Mouse (Mus musculus) kidney, embryonic 16.5 days (tissue): ENCODE measurements around the gene Nps. TPM values are rescaled to one million over a fixed set of nuclear protein-coding genes. Genes with fewer than 3 reads are reported as not detected.
"Not testable (repeated sequence)": the region's sequence is repeated elsewhere in the genome, so short reads cannot be mapped to it uniquely, and the experiment has no call there.

ENCODE experiments used
- ATAC-seq: fragments of 200-750 bp; cut with Nextera tagmentation; 2 replicates; pipeline ENCODE4 v1.8.0; 2017; ENCODE audit warnings: moderate TSS enrichment; ENCODE audit not compliant: low FRiP score, low TSS enrichment
- H3K27ac ChIP-seq: fragments of 300-500 bp; sonication (generic); 2 replicates; pipeline ENCODE4 v1.5.1; 2014; ENCODE audit warnings: low read length
- H3K27me3 ChIP-seq: fragments of 300-500 bp; sonication (generic); 2 replicates; pipeline ENCODE4 v1.6.1; 2014; ENCODE audit warnings: low read length, control low read depth, mixed read lengths; ENCODE audit not compliant: insufficient read depth
- H3K36me3 ChIP-seq: fragments of 300-500 bp; sonication (generic); 2 replicates; pipeline ENCODE4 v1.6.1; 2014; ENCODE audit warnings: low read length, control low read depth, mixed read lengths; ENCODE audit not compliant: insufficient read depth
- H3K4me1 ChIP-seq: fragments of 300-500 bp; sonication (generic); 2 replicates; pipeline ENCODE4 v1.6.1; 2014; ENCODE audit warnings: low read length, control low read depth, mixed read lengths; ENCODE audit not compliant: insufficient read depth
- H3K4me2 ChIP-seq: fragments of 300-500 bp; sonication (generic); replicated peaks from 2 replicates; pipeline ENCODE4 v1.6.1; 2014; ENCODE audit warnings: low read depth, low read length
- H3K4me3 ChIP-seq: fragments of 300-500 bp; sonication (generic); 2 replicates; pipeline ENCODE4 v1.5.1; 2014; ENCODE audit warnings: mild to moderate bottlenecking, low read length
- H3K9ac ChIP-seq: fragments of 300-500 bp; sonication (generic); replicated peaks from 2 replicates; pipeline ENCODE4 v1.6.1; 2014; ENCODE audit warnings: low read length
- H3K9me3 ChIP-seq: fragments of 300-500 bp; sonication (generic); 2 replicates; pipeline ENCODE4 v1.6.1; 2016; ENCODE audit warnings: low read length, control low read depth
- WGBS: fragments of 180-500 bp; shearing (Covaris S2); extraction: QIAGEN DNeasy Blood & Tissue Kit; methylation state at CpG from one replicate; pipeline ENCODE4 v1.1.7; 2014; 5-methylcytosine and 5-hydroxymethylcytosine counted together
- polyA plus RNA-seq: library from polyadenylated mRNA; unstranded; fragments of >200 nt; fragmentation: Nextera tagmentation; extraction: Ambion mirVana; gene quantifications from 2 replicates; pipeline ENCODE4 v1.2.1, GENCODE M21; 2015

Nps gene
- not detected in 2 replicates for polyA plus RNA-seq

DNA sequence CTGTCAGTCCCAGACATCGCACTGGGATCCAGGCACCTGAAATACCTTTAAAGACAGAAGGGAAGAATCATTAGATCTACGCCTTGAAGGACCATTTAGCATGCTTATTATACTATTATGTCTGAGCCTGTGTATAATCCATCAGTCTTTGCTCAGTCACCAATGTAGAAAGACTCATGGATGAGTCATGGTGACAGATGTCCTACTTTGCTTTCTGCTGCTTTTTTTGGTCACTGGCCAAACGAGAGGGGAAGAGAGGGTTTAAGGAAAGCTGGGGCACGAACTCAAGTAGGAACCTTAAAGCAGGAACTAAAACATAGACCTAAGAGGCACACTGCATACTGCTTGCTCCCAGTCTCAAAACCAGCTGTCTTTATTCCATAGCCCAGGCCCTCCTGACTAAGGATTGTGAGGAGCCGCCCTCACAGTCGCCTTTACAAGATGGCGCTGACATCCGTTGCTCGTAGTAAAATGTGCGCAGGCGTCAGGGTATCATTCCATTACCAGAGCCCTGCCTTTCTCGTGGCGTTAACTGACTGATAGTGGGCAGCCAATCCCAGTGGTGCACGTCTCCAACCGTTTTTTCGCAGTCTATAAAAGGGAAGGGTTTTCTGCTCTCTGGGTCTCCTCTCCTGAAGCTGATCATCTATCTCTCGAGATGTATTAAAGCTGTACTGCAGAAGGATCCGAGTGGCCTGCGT is at the start of gene Nps:
Nps (plus strand) TSS at position 651 of the 701 bp plus-strand sequence.
- H3K9me3 ChIP-seq, H3K4me3 ChIP-seq, H3K36me3 ChIP-seq, ATAC-seq, H3K4me2 ChIP-seq, H3K27me3 ChIP-seq, H3K27ac ChIP-seq, H3K4me1 ChIP-seq, H3K9ac ChIP-seq: not testable (repeated sequence)
- 91% methylated on average over 19 of the region's 19 CpGs for WGBS

DNA sequence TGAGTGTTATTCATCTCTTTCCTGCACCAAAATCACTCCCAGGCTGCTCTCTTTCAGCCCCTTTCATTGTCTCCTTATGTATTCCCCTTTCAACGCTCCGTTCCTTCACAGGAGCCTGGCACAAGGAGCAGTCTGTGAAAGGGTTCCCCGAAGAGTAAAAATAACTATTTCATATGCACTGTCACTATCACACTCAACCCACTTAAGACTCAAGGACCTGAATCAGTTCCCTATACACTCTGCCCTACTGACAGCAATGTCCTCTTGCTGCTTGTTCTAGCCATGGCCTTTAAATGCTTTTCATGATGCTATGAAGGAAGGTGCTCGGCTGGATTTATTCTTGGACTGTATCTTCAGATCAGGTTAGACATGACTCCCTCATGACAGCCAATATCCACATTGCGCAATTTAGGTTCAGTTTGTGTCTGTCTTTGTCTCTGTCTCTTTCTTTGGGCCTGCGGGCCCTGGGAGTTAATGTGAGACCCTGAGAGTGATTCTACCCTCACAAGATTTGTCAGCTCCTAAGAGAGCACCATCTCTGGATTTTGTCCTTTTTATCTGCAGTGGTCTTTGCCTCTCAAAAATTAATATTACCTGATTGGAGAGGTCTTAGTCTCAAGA is 49.4 kb upstream of the Nps start:
- Histone ChIP-seq H3K27me3 (no peaks in the 10 kb centered on the region), H3K36me3 (no peaks in the 10 kb centered on the region), H3K4me2 (no peak overlapping the region), H3K9ac (no peak overlapping the region), H3K27ac (no peak overlapping the region), H3K9me3 (no peaks in the 10 kb centered on the region), H3K4me3 (no peak overlapping the region), H3K4me1 (peaks cover 7% of the 10 kb centered on the region)
- no peak for ATAC-seq
- 92% methylated on average over 6 of the region's 6 CpGs for WGBS

DNA sequence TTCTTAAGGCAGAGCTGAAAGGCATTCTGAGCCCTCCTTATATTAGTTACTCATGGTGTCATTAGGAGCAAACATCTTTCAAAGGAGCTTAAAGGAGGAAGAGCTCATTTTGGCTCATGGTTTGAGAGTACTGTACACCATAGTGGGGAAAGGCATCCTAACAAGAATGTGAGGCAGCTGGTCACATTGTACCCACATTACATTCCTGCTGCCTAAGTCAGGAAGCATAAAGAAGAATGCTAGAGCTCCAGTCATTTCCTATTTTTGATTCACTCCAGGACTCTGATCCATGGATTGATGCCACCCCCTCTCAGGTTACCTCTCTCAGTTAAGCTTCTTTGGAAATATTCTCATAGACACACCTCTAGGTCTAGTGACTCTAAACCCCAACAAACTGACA is 48.2 kb upstream of the Nps start:
- Histone ChIP-seq H3K4me3 (no peak overlapping the region), H3K4me1 (no peaks in the 10 kb centered on the region), H3K27ac (no peak overlapping the region), H3K9ac (no peak overlapping the region), H3K4me2 (no peak overlapping the region), H3K9me3 (no peaks in the 10 kb centered on the region), H3K36me3 (no peaks in the 10 kb centered on the region), H3K27me3 (no peaks in the 10 kb centered on the region)
- no peak for ATAC-seq

DNA sequence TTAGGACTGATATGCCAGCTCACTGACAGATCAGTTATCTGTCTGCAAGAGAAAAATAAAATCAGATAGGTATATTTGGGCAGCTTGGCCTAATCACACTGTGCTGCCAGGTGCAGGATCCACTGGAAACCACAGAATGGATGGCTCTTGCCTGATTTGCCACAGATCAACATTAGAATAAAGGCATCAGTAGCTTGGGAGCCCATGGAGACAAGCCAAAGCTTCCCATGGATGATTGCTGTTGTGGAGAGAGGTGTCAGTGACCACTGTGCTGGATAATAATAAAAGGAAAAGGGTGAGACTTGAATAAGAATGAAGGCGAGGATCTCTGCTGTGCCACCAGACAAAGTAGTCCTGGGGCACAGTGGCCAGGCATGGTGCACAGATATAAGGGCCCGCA is 47.7 kb upstream of the Nps start:
- Histone ChIP-seq H3K9me3 (no peaks in the 10 kb centered on the region), H3K27ac (no peak overlapping the region), H3K4me1 (no peaks in the 10 kb centered on the region), H3K36me3 (no peaks in the 10 kb centered on the region), H3K27me3 (no peaks in the 10 kb centered on the region), H3K4me2 (no peak overlapping the region), H3K4me3 (no peak overlapping the region), H3K9ac (no peak overlapping the region)
- 91% methylated on average over 2 of the region's 2 CpGs for WGBS
- no peak for ATAC-seq

DNA sequence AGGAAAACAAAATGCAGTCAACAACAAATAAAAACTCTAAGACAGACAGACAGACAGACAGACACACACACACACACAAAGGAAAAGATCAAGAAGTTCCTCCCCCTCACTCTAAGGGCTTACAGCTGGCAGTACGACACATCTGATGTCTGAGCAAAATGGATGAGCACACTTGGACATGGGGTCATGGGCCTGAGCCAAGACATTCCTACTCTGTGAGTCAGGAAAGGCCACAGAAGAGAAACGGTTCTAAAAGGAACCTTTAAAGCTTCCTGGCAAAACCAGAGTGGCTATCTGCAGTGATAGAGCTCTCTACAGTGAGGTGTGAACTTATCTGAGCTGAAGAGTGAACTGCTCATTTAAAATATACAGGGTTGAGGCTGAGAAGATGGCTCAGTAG is 46.0 kb upstream of the Nps start:
- no peak overlapping the region for H3K9ac ChIP-seq
- no peaks in the 10 kb centered on the region for H3K9me3 ChIP-seq
- H3K36me3 ChIP-seq, result no peaks in the 10 kb centered on the region
- peak; percentile 81; the same call in 1 of the 2 replicates for ATAC-seq
- no peak overlapping the region for H3K4me3 ChIP-seq
- H3K4me2 ChIP-seq, result no peak overlapping the region
- WGBS, result 18% methylated on average over 2 of the region's 2 CpGs
- H3K27me3 ChIP-seq, result no peaks in the 10 kb centered on the region
- H3K4me1 ChIP-seq, result no peaks in the 10 kb centered on the region
- H3K27ac ChIP-seq, result no peak overlapping the region

DNA sequence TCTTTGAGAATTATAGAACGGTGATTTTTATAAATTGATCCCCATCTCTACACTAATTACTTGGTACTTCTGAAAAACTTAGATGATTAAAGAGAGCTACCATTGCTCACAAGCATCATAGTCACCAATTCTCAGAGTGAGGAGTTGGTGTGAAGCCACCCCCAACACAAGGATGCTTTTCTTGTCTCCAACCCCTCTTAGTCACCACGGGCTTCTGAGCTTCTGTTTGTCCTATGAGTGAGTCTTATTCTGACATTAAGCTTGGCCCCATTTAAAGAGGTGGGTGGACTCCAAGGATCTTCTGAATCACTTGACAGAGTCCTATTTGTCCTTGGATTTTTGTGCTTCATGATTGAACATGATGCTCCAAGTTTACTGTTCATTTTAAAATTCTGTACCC is 37.0 kb upstream of the Nps start:
- WGBS, result 85% methylated on average over 2 of the region's 2 CpGs
- ATAC-seq, result no peak

DNA sequence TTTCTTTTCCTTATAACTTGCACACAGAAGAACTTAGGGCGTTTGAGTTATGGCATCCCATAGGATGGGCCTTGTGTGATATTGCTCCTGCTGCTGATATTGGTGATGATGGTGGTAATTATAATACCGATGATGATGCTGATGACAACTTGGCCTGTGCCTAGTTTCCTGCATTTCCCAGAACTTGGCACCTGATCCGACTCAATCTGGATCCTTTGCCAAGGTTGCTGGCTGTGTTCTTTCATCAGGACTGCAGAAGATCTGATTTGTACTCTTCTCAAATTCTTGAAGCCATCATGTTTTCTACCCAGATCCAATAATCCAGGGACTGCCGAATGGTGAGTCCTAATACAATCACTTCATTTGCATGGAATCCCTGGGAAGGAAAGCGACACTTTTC is 32.5 kb upstream of the Nps start:
- no peaks in the 10 kb centered on the region for H3K4me1 ChIP-seq
- no peak overlapping the region for H3K27ac ChIP-seq
- 92% methylated on average over 5 of the region's 5 CpGs for WGBS
- H3K36me3 ChIP-seq, result no peaks in the 10 kb centered on the region
- no peaks in the 10 kb centered on the region for H3K27me3 ChIP-seq
- 0 out of 2 replicates have a peak, but pooled peaks cover 3% of the 10 kb centered on the region for H3K9me3 ChIP-seq
- no peak overlapping the region for H3K9ac ChIP-seq
- H3K4me2 ChIP-seq, result no peak overlapping the region
- ATAC-seq, result no peak
- H3K4me3 ChIP-seq, result no peak overlapping the region

More for the DNA sequence above, 37.0 kb upstream of the Nps start:
- no peaks in the 10 kb centered on the region for H3K4me1 ChIP-seq
- no peak overlapping the region for H3K4me3 ChIP-seq
- H3K36me3 ChIP-seq, result no peaks in the 10 kb centered on the region
- no peak overlapping the region for H3K9ac ChIP-seq
- H3K27me3 ChIP-seq, result no peaks in the 10 kb centered on the region
- H3K27ac ChIP-seq, result no peak overlapping the region
- no peak overlapping the region for H3K4me2 ChIP-seq
- 0 out of 2 replicates have a peak, but pooled peaks cover 3% of the 10 kb centered on the region for H3K9me3 ChIP-seq

DNA sequence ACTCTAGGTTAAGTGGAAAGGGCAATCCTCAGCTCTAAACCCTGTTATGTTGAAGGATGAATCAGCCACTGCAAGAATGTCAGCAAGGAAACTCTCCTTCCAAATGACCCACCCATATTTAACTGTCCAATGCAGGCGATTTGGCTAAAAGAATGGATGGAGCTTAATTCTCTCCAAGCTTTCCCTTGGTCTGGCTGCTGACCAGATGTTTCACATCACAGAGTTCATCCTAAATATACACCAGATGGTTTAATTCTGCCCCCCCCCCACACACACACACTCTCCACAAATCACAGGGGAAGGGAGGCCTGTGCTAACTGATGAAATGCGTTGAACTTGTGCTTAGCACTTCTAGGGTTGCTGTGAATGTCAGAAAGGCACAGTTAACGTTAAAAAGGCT is 21.4 kb upstream of the Nps start:
- Histone ChIP-seq H3K27me3 (no peaks in the 10 kb centered on the region), H3K36me3 (no peaks in the 10 kb centered on the region), H3K9me3 (no peaks in the 10 kb centered on the region), H3K4me3 (no peak overlapping the region), H3K9ac (no peak overlapping the region), H3K4me2 (no peak overlapping the region), H3K4me1 (peaks cover 9% of the 10 kb centered on the region; the same call in 1 of the 2 replicates), H3K27ac (peak overlapping the region; percentile 49; the same call in 1 of the 2 replicates)
- ATAC-seq, result peak; percentile 82
- WGBS, result 25% methylated on average over 3 of the region's 3 CpGs

DNA sequence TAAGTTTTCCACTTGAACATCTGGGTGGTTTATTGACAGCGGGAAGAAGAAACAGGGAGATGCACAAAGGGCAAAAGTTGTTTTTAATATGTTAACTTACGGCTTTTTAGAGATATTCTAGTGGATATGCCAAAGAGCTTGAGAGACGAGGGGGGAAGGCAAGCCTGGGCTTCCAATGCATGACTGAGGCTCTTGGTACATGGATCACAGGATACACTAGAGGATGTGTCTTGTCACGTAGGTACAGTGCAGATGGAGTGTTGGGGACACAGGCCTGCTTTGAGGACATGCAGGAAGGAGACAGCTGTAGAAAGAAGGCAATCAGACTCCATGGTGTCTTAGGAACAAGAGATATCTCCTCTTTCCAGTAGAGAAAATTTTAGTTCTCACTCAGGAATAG is 19.1 kb upstream of the Nps start:
- WGBS, result 82% methylated on average over 4 of the region's 4 CpGs
- ATAC-seq, result no peak
- H3K27ac ChIP-seq, result no peak overlapping the region

DNA sequence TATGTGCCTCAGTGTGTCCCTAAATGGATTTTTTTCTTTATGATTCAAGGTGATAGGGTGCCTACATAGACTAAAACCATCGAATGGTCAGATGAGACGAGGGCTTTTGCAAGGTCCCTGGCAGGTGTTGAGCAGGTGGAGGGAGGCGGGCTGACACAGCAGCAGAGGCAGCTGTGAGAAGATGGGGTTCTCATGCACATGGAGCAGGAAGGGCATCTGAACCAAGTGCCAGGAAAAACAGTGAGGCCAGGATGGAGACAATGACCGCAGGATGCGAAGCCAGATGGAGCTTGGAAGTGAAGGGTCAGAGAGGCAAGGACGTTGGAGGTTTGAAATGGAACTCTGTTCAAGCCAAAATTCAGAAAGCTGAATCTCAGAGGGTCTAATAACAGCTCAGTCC is 18.5 kb upstream of the Nps start:
- H3K4me2 ChIP-seq, result no peak overlapping the region
- 73% methylated on average over 6 of the region's 6 CpGs for WGBS
- peaks cover 9% of the 10 kb centered on the region; the same call in 1 of the 2 replicates for H3K4me1 ChIP-seq
- no peak overlapping the region for H3K4me3 ChIP-seq
- no peak for ATAC-seq
- no peaks in the 10 kb centered on the region for H3K27me3 ChIP-seq
- H3K9ac ChIP-seq, result no peak overlapping the region
- H3K9me3 ChIP-seq, result no peaks in the 10 kb centered on the region
- peak overlapping the region; percentile 3; the same call in 1 of the 2 replicates for H3K27ac ChIP-seq
- no peaks in the 10 kb centered on the region for H3K36me3 ChIP-seq

More for the DNA sequence above, 19.1 kb upstream of the Nps start:
- Histone ChIP-seq H3K4me2 (no peak overlapping the region), H3K9ac (no peak overlapping the region), H3K9me3 (no peaks in the 10 kb centered on the region), H3K27me3 (no peaks in the 10 kb centered on the region), H3K36me3 (no peaks in the 10 kb centered on the region), H3K4me3 (no peak overlapping the region), H3K4me1 (peaks cover 9% of the 10 kb centered on the region; the same call in 1 of the 2 replicates)
